Mouse (Mus musculus) embryo, embryonic 10 days (tissue): ENCODE measurements around the gene Snap23.

Experiments used
- DNase-seq: peaks from one replicate; pipeline ENCODE4 v3.0.0-alpha.2; 2015; ENCODE audit warnings: low spot score

Gene Snap23

GRCm38 (mm10) chr2:120589759-120590158 is 22.3 kb downstream of the Snap23 start:
- no peak for DNase-seq

- DNase-seq = no peak
These were observed 24.8 kb downstream of the Snap23 start for GRCm38 (mm10) chr2:120592227-120592626.

- DNase-seq = no peak
These were observed 30.3 kb downstream of the Snap23 start for GRCm38 (mm10) chr2:120597734-120598133.

- no peak for DNase-seq
These were observed 32.0 kb downstream of the Snap23 start for GRCm38 (mm10) chr2:120599506-120599905.

GRCm38 (mm10) chr2:120606021-120606690 is 38.7 kb downstream of the Snap23 start:
- no peak for DNase-seq

- DNase-seq = peak; percentile 96
These were observed 41.6 kb downstream of the Snap23 start, which contains the start of the genes Haus2 and Lrrc57 for GRCm38 (mm10) chr2:120608830-120609723. Haus2 (plus strand) TSS chr2:120609383. Lrrc57 (minus strand) TSS chr2:120609520.

- DNase-seq = no peak
These were observed 49.0 kb downstream of the Snap23 start for GRCm38 (mm10) chr2:120616279-120617163.

GRCm38 (mm10) chr2:120619538-120619937 is 52.1 kb downstream of the Snap23 start:
- no peak for DNase-seq

GRCm38 (mm10) chr2:120622920-120623319 is 55.4 kb downstream of the Snap23 start:
- DNase-seq = no peak

- DNase-seq = peak; percentile 9
These were observed 60.8 kb downstream of the Snap23 start for GRCm38 (mm10) chr2:120628076-120628865.

- peak; percentile 99 for DNase-seq
These were observed 61.6 kb downstream of the Snap23 start, which contains the start of gene Stard9 for GRCm38 (mm10) chr2:120628886-120629735. Stard9 (plus strand) TSS chr2:120629121.

- no peak for DNase-seq
These were observed 62.8 kb downstream of the Snap23 start for GRCm38 (mm10) chr2:120630246-120630645.

- DNase-seq = no peak
These were observed 63.2 kb downstream of the Snap23 start for GRCm38 (mm10) chr2:120630655-120631054.

- no peak for DNase-seq
These were observed 64.0 kb downstream of the Snap23 start for GRCm38 (mm10) chr2:120631521-120631920.

- DNase-seq = no peak
These were observed 64.5 kb downstream of the Snap23 start for GRCm38 (mm10) chr2:120631957-120632356.

- DNase-seq = no peak
These were observed 73.4 kb downstream of the Snap23 start for GRCm38 (mm10) chr2:120640835-120641234.

- no peak for DNase-seq
These were observed 76.4 kb downstream of the Snap23 start for GRCm38 (mm10) chr2:120643836-120644235.

- no peak for DNase-seq
These were observed 79.3 kb downstream of the Snap23 start for GRCm38 (mm10) chr2:120646777-120647176.
